Mouse (Mus musculus) C2C12 (cell line): ENCODE data around the gene Uts2r.

Experiments used
- CEBPB ChIP-seq: IDR thresholded peaks from one replicate; pipeline ENCODE4 v1.6.1; 2011; ENCODE audit warnings: low read depth, mild to moderate bottlenecking, control low read depth, moderate library complexity
- CTCF ChIP-seq: IDR thresholded peaks from one replicate; pipeline ENCODE4 v1.5.1; 2011; ENCODE audit not compliant: control insufficient read depth, insufficient read depth, insufficient read length
- FOSL1 ChIP-seq: IDR thresholded peaks from one replicate; pipeline ENCODE4 v1.8.0; 2011; ENCODE audit warnings: mild to moderate bottlenecking, low read length; ENCODE audit not compliant: poor library complexity, insufficient read depth, severe bottlenecking
- MYOD1 ChIP-seq: IDR thresholded peaks from one replicate; pipeline ENCODE4 v1.6.1; 2011; ENCODE audit warnings: low read depth; ENCODE audit not compliant: control insufficient read depth, insufficient read length
- USF1 ChIP-seq: IDR thresholded peaks from one replicate; pipeline ENCODE4 v1.6.1; 2011; ENCODE audit warnings: low read depth, mild to moderate bottlenecking, control low read depth, moderate library complexity

DNA sequence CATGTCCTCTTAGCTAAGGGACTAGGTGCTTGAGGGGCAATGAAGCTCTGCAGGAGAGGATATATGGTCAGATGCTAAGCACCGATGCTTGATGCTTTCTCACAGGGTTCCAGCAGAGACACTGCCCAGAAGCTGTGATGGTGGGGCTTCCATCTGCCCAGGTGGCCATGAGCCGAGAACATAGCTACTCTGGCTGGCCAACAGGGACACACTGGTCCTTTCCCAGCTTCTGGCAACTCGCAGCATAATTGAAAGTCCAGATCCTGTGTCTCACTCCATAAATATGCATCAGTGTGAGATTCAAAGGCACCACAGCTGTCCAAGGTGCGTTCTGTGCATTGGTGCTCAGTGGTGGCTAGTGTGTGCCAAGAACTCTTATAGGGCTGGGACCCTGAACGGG is 13.1 kb downstream of the Uts2r start:
- no peak for TF ChIP-seq CTCF
- no peak for TF ChIP-seq MYOD1
- TF ChIP-seq USF1: no peak
- TF ChIP-seq FOSL1: no peak
- TF ChIP-seq CEBPB: no peak
